Mouse (Mus musculus) stomach, embryonic 16.5 days (tissue): Measurements from ENCODE around the gene Pitpnm2. TPM values are rescaled to one million over a fixed set of nuclear protein-coding genes. Genes with fewer than 3 reads are reported as not detected.

ENCODE experiments used
- ATAC-seq: fragments of 200-750 bp; cut with Nextera tagmentation; 2 replicates; pipeline ENCODE4 v1.8.0; 2017; ENCODE audit warnings: moderate number of reproducible peaks, moderate TSS enrichment; ENCODE audit not compliant: insufficient read depth, low FRiP score
- H3K27ac ChIP-seq: fragments of 300-500 bp; sonication (generic); 2 replicates; pipeline ENCODE4 v1.5.1; 2014; ENCODE audit warnings: low read length
- H3K27me3 ChIP-seq: fragments of 300-500 bp; sonication (generic); 2 replicates; pipeline ENCODE4 v1.6.1; 2014; ENCODE audit warnings: low read length, control low read depth, mixed read lengths; ENCODE audit not compliant: control insufficient read depth, insufficient read depth
- H3K36me3 ChIP-seq: fragments of 300-500 bp; sonication (generic); 2 replicates; pipeline ENCODE4 v1.6.1; 2014; ENCODE audit warnings: low read length; ENCODE audit not compliant: control insufficient read depth, insufficient read depth
- H3K4me1 ChIP-seq: fragments of 300-500 bp; sonication (generic); 2 replicates; pipeline ENCODE4 v1.6.1; 2014; ENCODE audit warnings: low read length, control low read depth, mixed read lengths; ENCODE audit not compliant: control insufficient read depth, insufficient read depth
- H3K4me2 ChIP-seq: fragments of 300-500 bp; sonication (generic); 2 replicates; pipeline ENCODE4 v1.6.1; 2014; ENCODE audit warnings: low read depth, low read length, mixed read lengths
- H3K4me3 ChIP-seq: fragments of 300-500 bp; sonication (generic); replicated peaks from 2 replicates; pipeline ENCODE4 v1.5.1; 2014; ENCODE audit warnings: mild to moderate bottlenecking, low read length
- H3K9ac ChIP-seq: fragments of 300-500 bp; sonication (generic); 2 replicates; pipeline ENCODE4 v1.6.1; 2014; ENCODE audit warnings: low read length
- H3K9me3 ChIP-seq: fragments of 300-500 bp; sonication (generic); replicated peaks from 2 replicates; pipeline ENCODE4 v1.6.1; 2016; ENCODE audit warnings: low read length, control low read depth; ENCODE audit not compliant: control insufficient read depth
- WGBS: fragments of 180-500 bp; shearing (Covaris S2); extraction: QIAGEN DNeasy Blood & Tissue Kit; methylation state at CpG from one replicate; pipeline ENCODE4 v1.1.7; 2014; 5-methylcytosine and 5-hydroxymethylcytosine counted together
- polyA plus RNA-seq: library from polyadenylated mRNA; unstranded; fragments of >200 nt; fragmentation: Nextera tagmentation; extraction: Ambion mirVana; gene quantifications from 2 replicates; pipeline ENCODE4 v1.2.1, GENCODE M21; 2015

Gene Pitpnm2
- polyA plus RNA-seq, 1 experiment from 2014 or later, result 2.4 TPM

DNA sequence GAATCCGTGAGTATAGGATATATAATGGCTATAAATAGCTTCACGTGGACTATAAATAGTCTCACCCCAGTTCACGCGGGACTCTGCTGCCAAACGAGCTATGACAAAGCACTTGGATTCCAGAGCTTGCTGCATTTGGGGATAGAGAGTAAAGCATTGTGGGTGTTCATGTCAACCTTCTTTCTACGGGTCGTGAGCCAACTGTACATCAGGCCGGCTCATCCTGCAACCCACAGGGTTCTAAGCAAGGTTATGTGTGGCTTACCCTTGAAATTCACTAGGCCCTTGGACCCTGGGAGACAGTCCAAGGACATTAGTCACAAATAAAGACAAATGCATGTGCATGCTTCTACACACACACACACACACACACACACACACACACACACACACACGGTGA lies 77.8 kb downstream of the Pitpnm2 start:
- Histone ChIP-seq H3K27ac (no peak overlapping the region), H3K9me3 (no peaks in the 10 kb centered on the region), H3K9ac (no peak overlapping the region), H3K27me3 (no peaks in the 10 kb centered on the region), H3K4me2 (no peak overlapping the region), H3K4me3 (no peak overlapping the region), H3K36me3 (no peaks in the 10 kb centered on the region), H3K4me1 (peaks cover 14% of the 10 kb centered on the region)
- 0 out of 2 replicates have a peak, but pooled peaks have one; percentile 14 for ATAC-seq
- WGBS, result 42% methylated on average over 9 of the region's 9 CpGs

DNA sequence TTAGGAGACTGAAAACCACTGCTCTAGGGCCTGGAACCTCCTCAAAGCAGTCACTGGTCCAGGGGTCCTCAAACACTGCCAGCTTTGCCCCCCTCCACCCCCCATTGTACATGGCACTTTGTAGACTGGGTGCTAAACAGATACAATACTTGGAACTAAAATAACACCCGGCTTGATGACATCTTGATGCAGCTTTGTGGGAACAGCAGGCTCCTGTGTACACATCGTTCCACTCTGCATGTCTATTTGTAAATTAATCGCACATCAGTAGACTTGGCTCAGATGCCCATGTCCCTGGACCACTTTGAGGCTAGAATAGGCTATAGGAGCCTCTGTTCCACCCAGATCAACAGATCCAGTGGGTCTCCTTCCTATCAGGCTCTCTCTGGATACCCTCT lies 80.3 kb downstream of the Pitpnm2 start:
- peaks cover 27% of the 10 kb centered on the region; the same call in 1 of the 2 replicates for H3K4me1 ChIP-seq
- no peaks in the 10 kb centered on the region for H3K9me3 ChIP-seq
- no peak overlapping the region for H3K4me2 ChIP-seq
- no peak for ATAC-seq
- WGBS, result 76% methylated on average over 3 of the region's 3 CpGs
- no peak overlapping the region for H3K4me3 ChIP-seq
- H3K9ac ChIP-seq, result no peak overlapping the region
- H3K27ac ChIP-seq, result no peak overlapping the region
- H3K27me3 ChIP-seq, result no peaks in the 10 kb centered on the region
- no peaks in the 10 kb centered on the region for H3K36me3 ChIP-seq

DNA sequence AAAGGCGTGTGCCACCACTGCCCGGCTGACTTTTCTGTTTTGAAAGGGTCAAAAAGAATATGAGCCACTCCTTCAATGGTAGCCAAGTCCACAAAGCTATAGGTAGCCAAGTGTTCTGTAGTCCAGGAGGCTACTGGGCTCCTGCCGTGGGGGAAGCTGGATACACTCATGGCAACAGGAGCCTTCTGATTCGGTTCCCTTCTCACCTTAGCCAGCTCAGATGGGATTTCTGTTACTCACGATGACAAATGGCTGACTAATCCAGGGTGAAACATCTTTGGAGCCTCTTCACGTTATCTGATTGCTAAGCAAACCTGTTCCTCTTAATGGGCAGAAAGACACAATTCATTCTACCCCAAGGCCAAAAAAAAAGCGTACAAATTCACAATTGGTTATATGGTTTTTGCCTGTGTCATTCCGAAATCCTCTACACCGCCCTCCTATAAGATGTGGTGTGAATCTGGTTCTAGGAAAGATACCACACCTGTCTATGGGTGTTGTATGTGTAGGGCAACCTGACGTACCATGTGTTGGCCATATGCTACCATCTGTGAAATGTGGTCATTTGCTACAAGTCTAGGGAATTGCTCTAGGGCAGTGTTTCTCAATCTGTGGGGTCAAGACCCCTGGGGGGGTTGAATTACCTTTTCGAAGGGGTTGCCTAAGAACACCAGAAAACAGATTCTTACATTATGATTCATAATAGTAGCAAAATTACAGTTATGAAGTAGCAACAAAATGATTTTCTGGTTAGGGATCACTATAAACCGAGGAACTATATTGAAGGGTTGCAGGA lies 80.9 kb downstream of the Pitpnm2 start:
- Histone ChIP-seq H3K36me3 (no peaks in the 10 kb centered on the region), H3K4me3 (no peak overlapping the region), H3K9ac (no peak overlapping the region), H3K27ac (no peak overlapping the region), H3K4me1 (peaks cover 27% of the 10 kb centered on the region; the same call in 1 of the 2 replicates), H3K4me2 (no peak overlapping the region), H3K27me3 (no peaks in the 10 kb centered on the region), H3K9me3 (no peaks in the 10 kb centered on the region)
- 84% methylated on average over 12 of the region's 12 CpGs for WGBS
- ATAC-seq, result no peak

DNA sequence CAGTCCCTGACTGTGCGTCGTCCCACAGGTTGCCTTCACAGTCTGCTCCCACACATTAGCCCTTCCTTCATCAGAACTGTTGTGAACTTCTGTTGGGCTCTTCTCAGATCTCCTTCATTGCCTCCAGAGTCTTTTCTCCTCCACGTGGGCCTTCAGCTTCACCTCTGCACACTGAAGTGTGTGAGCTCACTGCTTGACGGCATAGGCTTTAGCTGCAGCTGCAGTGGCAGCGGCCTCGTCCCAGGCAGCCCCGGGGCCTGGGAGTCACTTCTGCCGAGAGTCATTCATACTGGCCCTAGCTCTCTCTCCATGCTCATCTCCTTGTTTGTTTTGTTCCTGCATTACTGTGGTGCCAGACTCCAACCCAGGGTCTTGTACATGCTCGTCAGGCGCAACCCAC lies 81.9 kb downstream of the Pitpnm2 start:
- Histone ChIP-seq H3K4me2 (no peak overlapping the region), H3K27me3 (no peaks in the 10 kb centered on the region), H3K27ac (no peak overlapping the region), H3K4me1 (peaks cover 22% of the 10 kb centered on the region; the same call in 1 of the 2 replicates), H3K36me3 (no peaks in the 10 kb centered on the region), H3K4me3 (no peak overlapping the region), H3K9ac (no peak overlapping the region), H3K9me3 (no peaks in the 10 kb centered on the region)
- WGBS, result 65% methylated on average over 10 of the region's 10 CpGs
- no peak for ATAC-seq

DNA sequence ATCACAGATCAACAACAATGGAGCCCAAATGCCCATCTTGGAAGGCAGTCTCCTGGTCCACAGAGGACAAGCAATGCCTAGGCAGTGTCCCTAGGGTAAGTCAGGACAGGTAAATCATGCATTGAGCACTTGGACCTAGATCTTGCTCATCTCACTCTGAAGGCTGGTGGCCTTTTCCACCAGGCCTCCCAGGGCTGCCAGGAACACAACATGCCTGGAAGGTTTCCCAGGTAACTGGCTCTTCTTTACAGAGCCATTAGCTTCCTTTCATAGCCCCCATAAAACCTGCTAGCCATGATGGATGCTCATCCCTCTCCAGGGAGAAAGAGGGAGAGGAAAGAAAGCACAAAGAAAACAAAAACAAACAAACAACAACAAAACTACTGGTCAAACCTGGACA lies 82.8 kb downstream of the Pitpnm2 start:
- Histone ChIP-seq H3K4me3 (no peak overlapping the region), H3K4me2 (no peak overlapping the region), H3K27ac (no peak overlapping the region), H3K9me3 (no peaks in the 10 kb centered on the region), H3K27me3 (no peaks in the 10 kb centered on the region), H3K36me3 (no peaks in the 10 kb centered on the region), H3K4me1 (peaks cover 30% of the 10 kb centered on the region), H3K9ac (no peak overlapping the region)
- ATAC-seq, result no peak

DNA sequence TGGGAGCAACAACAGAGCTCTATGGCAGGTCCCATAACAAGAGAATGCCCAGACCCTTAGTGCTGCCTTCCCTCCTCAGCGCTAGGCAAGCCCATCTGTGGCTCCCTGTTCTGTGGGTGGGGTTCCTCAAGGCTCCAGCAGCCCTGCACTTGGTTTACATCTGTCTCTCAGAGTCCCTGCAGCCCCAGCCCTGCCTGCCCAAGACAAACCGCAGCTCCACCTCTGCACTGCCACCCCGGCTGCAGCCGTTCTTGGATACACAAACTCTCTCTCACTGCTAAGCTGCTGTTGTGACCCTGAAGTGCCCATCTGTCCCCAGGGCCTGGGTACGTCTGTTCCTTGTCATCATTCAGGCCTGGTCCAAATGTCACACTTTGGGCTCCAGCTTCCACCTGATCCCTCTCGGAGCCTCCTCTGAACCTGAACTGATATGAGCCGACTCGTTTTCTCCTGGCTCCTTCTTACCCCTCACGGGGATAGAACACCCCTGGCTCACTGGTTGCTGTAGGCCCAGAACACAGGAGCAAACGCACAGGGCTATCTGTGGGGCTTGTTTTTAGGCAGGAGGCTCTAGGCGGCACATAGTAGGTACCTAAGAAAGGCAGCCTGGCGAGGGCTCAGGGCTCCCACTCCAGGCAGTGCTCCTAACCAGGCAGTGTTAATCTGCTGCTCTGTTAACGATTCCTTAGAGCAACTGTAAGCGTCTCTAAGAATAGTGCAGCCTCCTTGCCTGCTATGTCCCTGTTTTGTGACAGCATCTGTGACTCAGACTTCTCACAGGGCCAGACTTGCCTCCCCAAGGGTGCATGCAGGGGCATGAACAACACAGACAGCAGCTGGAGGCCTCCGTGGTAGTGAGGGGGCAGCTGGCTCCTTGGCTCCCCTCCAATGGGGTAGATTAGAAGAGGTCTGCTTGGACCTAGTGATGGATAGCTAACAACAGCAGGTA lies 83.7 kb downstream of the Pitpnm2 start:
- no peak overlapping the region for H3K4me3 ChIP-seq
- peaks cover 30% of the 10 kb centered on the region for H3K4me1 ChIP-seq
- ATAC-seq, result peak; percentile 53
- H3K9me3 ChIP-seq, result no peaks in the 10 kb centered on the region
- peak overlapping the region; percentile 66 for H3K27ac ChIP-seq
- no peaks in the 10 kb centered on the region for H3K27me3 ChIP-seq
- 32% methylated on average over 15 of the region's 15 CpGs for WGBS
- H3K36me3 ChIP-seq, result no peaks in the 10 kb centered on the region
- H3K4me2 ChIP-seq, result no peak overlapping the region
- peak overlapping the region; percentile 32 for H3K9ac ChIP-seq

DNA sequence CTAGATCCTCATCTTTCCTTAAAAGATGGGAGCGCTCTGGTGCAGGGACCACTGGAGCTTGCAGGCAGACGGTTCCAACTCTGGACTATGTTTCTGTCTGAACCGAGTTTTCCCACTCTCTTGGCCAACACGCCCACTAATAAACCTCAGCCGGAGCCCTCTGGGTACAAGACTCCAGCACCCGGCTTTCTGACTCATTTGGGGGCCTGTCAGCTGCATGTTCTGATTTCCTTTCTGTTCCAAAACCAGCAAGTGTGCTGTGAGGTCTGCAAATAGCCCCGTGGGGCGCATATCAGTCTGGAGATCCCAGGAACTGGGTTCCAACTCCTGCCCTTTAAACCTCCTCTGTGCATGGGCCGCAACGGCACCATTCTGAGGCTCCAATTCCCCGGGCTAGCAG lies 86.1 kb downstream of the Pitpnm2 start:
- Histone ChIP-seq H3K36me3 (no peaks in the 10 kb centered on the region), H3K9me3 (no peaks in the 10 kb centered on the region), H3K9ac (no peak overlapping the region), H3K27ac (no peak overlapping the region), H3K4me1 (peaks cover 38% of the 10 kb centered on the region), H3K4me3 (no peak overlapping the region), H3K27me3 (no peaks in the 10 kb centered on the region), H3K4me2 (no peak overlapping the region)
- ATAC-seq, result no peak
- 77% methylated on average over 11 of the region's 11 CpGs for WGBS

DNA sequence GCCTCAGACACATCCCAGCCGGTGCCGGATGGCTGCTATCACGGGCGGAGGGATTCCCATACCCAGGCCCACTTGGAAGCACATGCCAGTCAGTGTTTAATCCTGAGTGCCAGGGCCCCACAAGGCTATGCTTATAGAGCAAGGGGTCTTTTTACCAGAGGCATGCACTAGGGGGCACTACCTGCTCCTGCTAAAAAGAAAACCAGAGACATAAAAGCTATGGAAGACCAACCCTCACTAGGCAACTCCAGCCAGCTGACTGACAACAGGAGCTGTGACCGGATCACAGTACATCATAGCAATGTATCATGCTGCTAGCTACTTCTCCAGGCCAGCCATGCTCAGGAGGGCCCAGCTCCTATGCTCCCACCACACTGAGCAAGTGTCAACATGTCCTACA lies 87.0 kb downstream of the Pitpnm2 start:
- ATAC-seq, result 0 out of 2 replicates have a peak, but pooled peaks have one; percentile 9
- Histone ChIP-seq H3K27me3 (no peaks in the 10 kb centered on the region), H3K9ac (no peak overlapping the region), H3K27ac (no peak overlapping the region), H3K4me3 (no peak overlapping the region), H3K36me3 (no peaks in the 10 kb centered on the region), H3K4me1 (peaks cover 38% of the 10 kb centered on the region), H3K9me3 (no peaks in the 10 kb centered on the region), H3K4me2 (no peak overlapping the region)
- 48% methylated on average over 5 of the region's 5 CpGs for WGBS

DNA sequence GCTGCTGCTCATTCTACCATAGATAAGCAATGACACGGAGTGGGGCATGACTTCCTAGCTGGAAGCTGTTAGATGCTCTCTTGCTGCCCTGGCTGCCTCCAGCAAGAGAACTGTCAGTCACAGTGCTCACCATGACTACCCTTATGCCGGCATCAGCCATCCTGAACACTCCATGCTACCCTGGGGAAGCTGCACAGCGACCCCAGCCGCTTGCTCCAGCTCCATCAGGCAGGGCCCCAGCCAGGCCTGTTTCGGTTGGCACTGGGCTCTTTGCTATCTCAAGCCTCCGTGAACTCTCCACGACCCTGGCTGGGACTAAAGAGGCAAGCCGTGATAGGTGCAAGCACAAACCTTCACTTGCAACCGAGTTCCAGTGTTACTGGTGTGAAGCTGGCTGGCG lies 87.7 kb downstream of the Pitpnm2 start:
- H3K27me3 ChIP-seq, result no peaks in the 10 kb centered on the region
- WGBS, result 29% methylated on average over 10 of the region's 10 CpGs
- no peaks in the 10 kb centered on the region for H3K36me3 ChIP-seq
- no peak overlapping the region for H3K27ac ChIP-seq
- H3K9me3 ChIP-seq, result no peaks in the 10 kb centered on the region
- peaks cover 38% of the 10 kb centered on the region for H3K4me1 ChIP-seq
- no peak for ATAC-seq
- H3K4me2 ChIP-seq, result no peak overlapping the region
- H3K9ac ChIP-seq, result no peak overlapping the region
- H3K4me3 ChIP-seq, result no peak overlapping the region
